Mouse (Mus musculus) urinary bladder, adult 2 months (tissue): ENCODE measurements around the gene Ubl5. TPM values are rescaled to one million over a fixed set of nuclear protein-coding genes. Genes with fewer than 3 reads are reported as not detected.
"Not testable (repeated sequence)": the region's sequence is repeated elsewhere in the genome, so short reads cannot be mapped to it uniquely, and the experiment has no call there.

ENCODE experiments used
- DNase-seq: peaks from one replicate; pipeline ENCODE4 v3.0.0; 2022; ENCODE audit warnings: low spot score
- polyA plus RNA-seq: library from polyadenylated mRNA; depleted of rRNA; stranded (reverse); fragments of >200 nt; gene quantifications from 2 replicates; pipeline ENCODE4 v1.2.3, GENCODE M21; 2012; rRNA removed

Gene Ubl5
- 477 and 551 TPM in 2 replicates for polyA plus RNA-seq

GRCm38 (mm10) chr9:20642101-20642895 is at the start of gene Ubl5:
Gene Ubl5, plus strand, starts transcription at chr9:20642878.
- peak; percentile 32 for DNase-seq

- DNase-seq: no peak
Measured at GRCm38 (mm10) chr9:20601270-20601669, 41.4 kb upstream of the Ubl5 start.

GRCm38 (mm10) chr9:20606269-20606668 is 36.4 kb upstream of the Ubl5 start:
- no peak for DNase-seq

- DNase-seq: peak; percentile 87
Measured at GRCm38 (mm10) chr9:20607100-20607974, 35.3 kb upstream of the Ubl5 start.

GRCm38 (mm10) chr9:20609831-20610464 is 32.7 kb upstream of the Ubl5 start:
- no peak for DNase-seq

- DNase-seq: no peak
Measured at GRCm38 (mm10) chr9:20611976-20612375, 30.7 kb upstream of the Ubl5 start.

- DNase-seq: no peak
Measured at GRCm38 (mm10) chr9:20616685-20617084, 26.0 kb upstream of the Ubl5 start.

- no peak for DNase-seq
Measured at GRCm38 (mm10) chr9:20631332-20631731, 11.3 kb upstream of the Ubl5 start.

- DNase-seq: not testable (repeated sequence)
Measured at GRCm38 (mm10) chr9:20635676-20636075, 7.0 kb upstream of the Ubl5 start.

GRCm38 (mm10) chr9:20636256-20636655 is 6.4 kb upstream of the Ubl5 start:
- DNase-seq: peak; percentile 11

- DNase-seq: peak; percentile 10
Measured at GRCm38 (mm10) chr9:20636790-20637189, 5.9 kb upstream of the Ubl5 start.

- DNase-seq: peak; percentile 19
Measured at GRCm38 (mm10) chr9:20638552-20638951, 4.1 kb upstream of the Ubl5 start.

- DNase-seq: no peak
Measured at GRCm38 (mm10) chr9:20639486-20639885, 3.2 kb upstream of the Ubl5 start.

GRCm38 (mm10) chr9:20641501-20641900 is 1.2 kb upstream of the Ubl5 start:
- DNase-seq: no peak

GRCm38 (mm10) chr9:20642896-20643466 is 303 bp downstream of the Ubl5 start:
- peak; percentile 48 for DNase-seq

GRCm38 (mm10) chr9:20643781-20644180 is 1.1 kb downstream of the Ubl5 start:
- DNase-seq: no peak

GRCm38 (mm10) chr9:20644360-20645081 is 1.8 kb downstream of the Ubl5 start, which contains the start of gene Fbxl12:
Gene Fbxl12, minus strand, starts transcription at chr9:20644767.
- peak; percentile 65 for DNase-seq

GRCm38 (mm10) chr9:20645121-20645520 is 2.4 kb downstream of the Ubl5 start:
- DNase-seq: no peak

GRCm38 (mm10) chr9:20651602-20652259 is 9.1 kb downstream of the Ubl5 start, which contains the start of gene Pin1:
Gene Pin1, plus strand, starts transcription at chr9:20652095.
- peak; percentile 92 for DNase-seq

- no peak for DNase-seq
Measured at GRCm38 (mm10) chr9:20652260-20652658, 9.6 kb downstream of the Ubl5 start.
